23 mouse cellular contexts compared by ENCODE assay signal in the genomic region with DNA sequence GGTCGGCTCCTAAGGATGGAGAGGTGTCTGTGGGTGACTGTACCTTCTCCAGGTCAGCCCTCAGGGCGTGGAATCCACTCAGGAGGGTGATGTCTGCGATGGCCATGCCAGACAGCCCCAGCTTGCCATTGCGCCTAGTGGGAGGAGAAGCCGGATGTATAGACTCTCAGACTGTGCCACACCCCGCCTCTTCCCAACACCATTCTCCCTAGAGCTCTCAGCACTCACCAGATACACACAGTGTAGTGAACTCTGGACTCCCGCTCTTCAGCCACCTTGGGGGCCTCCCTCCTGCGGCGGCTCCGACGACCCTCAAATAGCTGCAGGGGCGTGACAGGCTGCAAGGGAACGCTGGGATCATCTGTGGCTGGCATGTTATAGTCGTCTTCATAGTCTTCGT. TPM values are rescaled to one million over a fixed set of nuclear protein-coding genes. Genes with fewer than 3 reads are reported as not detected.
DNase-seq lines count a peak whose midpoint lies in the region; ATAC-seq and TF ChIP-seq lines count a peak whose summit lies in the region.
"Had no signal": no experiment of that assay in that cellular context is flagged by ENCODE, and none has a peak within 500 bp of the region (broad histone marks: within the 10 kb centered on the region; RNA-seq: fewer than 3 reads in every experiment).

No protein-coding gene starts in this region.

- no peak for TF ChIP-seq EP300 in liver, postnatal 0 days (IDR thresholded peaks at IDR 0.05; ENCODE audit: low read depth)

- H3K9me3 ChIP-seq in forebrain, embryonic 11.5 days (ENCODE audit: control insufficient read depth, low read length) = no peaks in the 10 kb centered on the region
- H3K9me3 ChIP-seq in forebrain, embryonic 10.5 days = no peaks in the 10 kb centered on the region
- no peaks in the 10 kb centered on the region for H3K9me3 ChIP-seq in liver, postnatal 0 days (ENCODE audit: low read length)
- no peaks in the 10 kb centered on the region for H3K9me3 ChIP-seq in liver, embryonic 11.5 days (ENCODE audit: control insufficient read depth, low read length)
- H3K9me3 ChIP-seq: forebrain, embryonic 12.5 days; forebrain, embryonic 15.5 days; heart, embryonic 10.5 days; heart, embryonic 13.5 days; hindbrain, embryonic 15.5 days had no signal

- WGBS in forebrain, embryonic 11.5 days = 73% methylated on average over 15 of the region's 15 CpGs
- WGBS in forebrain, embryonic 10.5 days = 77% methylated on average over 15 of the region's 15 CpGs
- WGBS in liver, postnatal 0 days (ENCODE audit: insufficient replicate concordance) = 65% methylated on average over 15 of the region's 15 CpGs
- WGBS in liver, embryonic 11.5 days = 64% methylated on average over 15 of the region's 15 CpGs

- no peaks in the 10 kb centered on the region for H3K36me3 ChIP-seq in forebrain, embryonic 11.5 days (ENCODE audit: control insufficient read depth, insufficient read depth, low read length)
- H3K36me3 ChIP-seq in forebrain, embryonic 10.5 days (replicated peaks) = no peaks in the 10 kb centered on the region
- no peaks in the 10 kb centered on the region for H3K36me3 ChIP-seq in liver, postnatal 0 days (replicated peaks; ENCODE audit: insufficient read depth, low read length)
- H3K36me3 ChIP-seq in liver, embryonic 11.5 days (ENCODE audit: control insufficient read depth, insufficient read depth, low read length) = no peaks in the 10 kb centered on the region
- H3K36me3 ChIP-seq: forebrain, embryonic 12.5 days; forebrain, embryonic 15.5 days; heart, embryonic 10.5 days; heart, embryonic 13.5 days; hindbrain, embryonic 15.5 days had no signal

- TF ChIP-seq CTCF in liver, postnatal 0 days (IDR thresholded peaks at IDR 0.05; ENCODE audit: low read depth) = no peak

- H3K9ac ChIP-seq in forebrain, embryonic 11.5 days (ENCODE audit: low read length) = no peak overlapping the region
- no peak overlapping the region; the same call in 1 of the 2 replicates for H3K9ac ChIP-seq in liver, postnatal 0 days (replicated peaks)
- no peak overlapping the region for H3K9ac ChIP-seq in liver, embryonic 11.5 days (ENCODE audit: low read depth, low read length)
- H3K9ac ChIP-seq: forebrain, embryonic 12.5 days; forebrain, embryonic 15.5 days; heart, embryonic 13.5 days; hindbrain, embryonic 15.5 days had no signal

- H3K4me3 ChIP-seq in forebrain, embryonic 11.5 days (ENCODE audit: low read depth, low read length) = no peak overlapping the region
- H3K4me3 ChIP-seq in forebrain, embryonic 10.5 days = no peak overlapping the region
- H3K4me3 ChIP-seq in liver, postnatal 0 days (ENCODE audit: low read depth, low read length) = no peak overlapping the region
- no peak overlapping the region for H3K4me3 ChIP-seq in liver, embryonic 11.5 days (ENCODE audit: low read depth, low read length)
- H3K4me3 ChIP-seq: forebrain, embryonic 12.5 days; forebrain, embryonic 15.5 days; heart, adult 2 months; heart, embryonic 10.5 days; heart, embryonic 13.5 days; hindbrain, embryonic 15.5 days had no signal

- H3K4me2 ChIP-seq in forebrain, embryonic 11.5 days (ENCODE audit: low read depth, low read length, severe bottlenecking) = no peak overlapping the region
- H3K4me2 ChIP-seq in liver, postnatal 0 days (ENCODE audit: low read depth, low read length) = peak overlapping the region; percentile 18; the same call in 1 of the 2 replicates
- no peak overlapping the region for H3K4me2 ChIP-seq in liver, embryonic 11.5 days
- H3K4me2 ChIP-seq: forebrain, embryonic 12.5 days; forebrain, embryonic 15.5 days; heart, embryonic 13.5 days; hindbrain, embryonic 15.5 days had no signal

- no peak for ATAC-seq in forebrain, embryonic 11.5 days (replicated peaks; ENCODE audit: low FRiP score)
- ATAC-seq in liver, postnatal 0 days = peak; percentile 7; the same call in 1 of the 2 replicates
- ATAC-seq in liver, embryonic 11.5 days (replicated peaks; ENCODE audit: low FRiP score) = no peak
- ATAC-seq: forebrain, embryonic 15.5 days had no signal

- no peaks in the 10 kb centered on the region for H3K4me1 ChIP-seq in forebrain, embryonic 11.5 days (replicated peaks; ENCODE audit: control insufficient read depth, insufficient read depth, low read length)
- no peaks in the 10 kb centered on the region for H3K4me1 ChIP-seq in forebrain, embryonic 10.5 days
- H3K4me1 ChIP-seq in liver, postnatal 0 days (ENCODE audit: insufficient read depth) = peaks cover 8% of the 10 kb centered on the region; the same call in 1 of the 2 replicates
- no peaks in the 10 kb centered on the region for H3K4me1 ChIP-seq in liver, embryonic 11.5 days (replicated peaks; ENCODE audit: control insufficient read depth, insufficient read depth, low read length)
- H3K4me1 ChIP-seq: forebrain, embryonic 12.5 days; forebrain, embryonic 15.5 days; heart, embryonic 10.5 days; heart, embryonic 13.5 days; hindbrain, embryonic 15.5 days had no signal

- DNase-seq in forebrain, embryonic 11.5 days (ENCODE audit: low spot score) = peak; percentile 11
- no peak for DNase-seq in forebrain, embryonic 10.5 days (ENCODE audit: extremely low spot score, low spot score)
- no peak for DNase-seq in liver, postnatal 0 days
- DNase-seq in liver, embryonic 11.5 days (ENCODE audit: low spot score) = no peak
- peak; percentile 50 for DNase-seq in yolk sac, embryonic 10.5 days (ENCODE audit: low spot score)
- DNase-seq in layer of hippocampus, postnatal 25 days (ENCODE audit: extremely low spot score in 1 of 2, low spot score in 1 of 2) = no peak
- DNase-seq: adrenal gland, postnatal 10 days; cerebellum, adult 18-20 months; cerebellum, adult 9-10 months; cerebellum, postnatal 14 days; gastrocnemius, postnatal 25 days; heart, adult 2 months; heart, postnatal 14 days; heart, postnatal 4 days had no signal

- H3K27ac ChIP-seq in forebrain, embryonic 11.5 days (ENCODE audit: low read depth, low read length) = no peak overlapping the region
- H3K27ac ChIP-seq in forebrain, embryonic 10.5 days = no peak overlapping the region
- 0 out of 2 replicates have a peak overlapping the region, but pooled peaks have one; percentile 16 for H3K27ac ChIP-seq in liver, postnatal 0 days (ENCODE audit: low read depth)
- H3K27ac ChIP-seq in liver, embryonic 11.5 days (ENCODE audit: low read depth, low read length) = no peak overlapping the region
- H3K27ac ChIP-seq: forebrain, embryonic 12.5 days; forebrain, embryonic 15.5 days; heart, adult 2 months; heart, embryonic 10.5 days; heart, embryonic 13.5 days; hindbrain, embryonic 15.5 days had no signal

- no peaks in the 10 kb centered on the region for H3K27me3 ChIP-seq in forebrain, embryonic 11.5 days (ENCODE audit: control insufficient read depth, insufficient read depth, low read length)
- H3K27me3 ChIP-seq in forebrain, embryonic 10.5 days (ENCODE audit: poor library complexity, severe bottlenecking) = no peaks in the 10 kb centered on the region
- no peaks in the 10 kb centered on the region for H3K27me3 ChIP-seq in liver, postnatal 0 days (ENCODE audit: insufficient read depth, low read length)
- no peaks in the 10 kb centered on the region for H3K27me3 ChIP-seq in liver, embryonic 11.5 days (replicated peaks; ENCODE audit: control insufficient read depth, insufficient read depth, low read length)
- H3K27me3 ChIP-seq: forebrain, embryonic 12.5 days; forebrain, embryonic 15.5 days; hindbrain, embryonic 15.5 days had no signal

RNA-seq across cellular contexts. Expression of gene Cyp21a1, which starts 6.9 kb away (rescaled TPM):
- polyA plus RNA-seq in forebrain, embryonic 11.5 days (2014; fragmentation: Nextera tagmentation; extraction: Ambion mirVana) = not detected in 2 replicates
- polyA plus RNA-seq in forebrain, embryonic 10.5 days (2016; fragmentation: Nextera tagmentation; extraction: Ambion mirVana) = not detected in 2 replicates
- not detected in 2 replicates for polyA plus RNA-seq in liver, postnatal 0 days (2015; fragmentation: Nextera tagmentation; extraction: Ambion mirVana)
- not detected in 2 replicates for polyA plus RNA-seq in liver, embryonic 11.5 days (2014; fragmentation: Nextera tagmentation; extraction: Ambion mirVana)
- total RNA-seq in layer of hippocampus, postnatal 25 days (2021) = under 1 TPM; 0.12 to 0.19 TPM
- total RNA-seq: heart, adult 2 months; heart, postnatal 14 days; heart, postnatal 4 days had no signal
- polyA plus RNA-seq: embryonic facial prominence, embryonic 11.5 days; embryonic facial prominence, embryonic 14.5 days; forebrain, embryonic 12.5 days; forebrain, embryonic 15.5 days; heart, embryonic 10.5 days; heart, embryonic 13.5 days; heart, embryonic 16.5 days; hindbrain, embryonic 15.5 days; intestine, embryonic 14.5 days had no signal

RNA-seq across cellular contexts. Expression of gene Stk19, which starts 25.5 kb away (rescaled TPM):
- 26.3 and 28.3 TPM in 2 replicates for polyA plus RNA-seq in forebrain, embryonic 11.5 days (2014; fragmentation: Nextera tagmentation; extraction: Ambion mirVana)
- polyA plus RNA-seq in forebrain, embryonic 10.5 days (2016; fragmentation: Nextera tagmentation; extraction: Ambion mirVana) = 28.6 and 31.6 TPM in 2 replicates
- polyA plus RNA-seq in liver, postnatal 0 days (2015; fragmentation: Nextera tagmentation; extraction: Ambion mirVana) = 12.6 and 13.1 TPM in 2 replicates
- 25.1 and 27.1 TPM in 2 replicates for polyA plus RNA-seq in liver, embryonic 11.5 days (2014; fragmentation: Nextera tagmentation; extraction: Ambion mirVana)
- 10 to 100 TPM; 57.3 to 59.8 TPM for total RNA-seq in layer of hippocampus, postnatal 25 days (2021)

RNA-seq across cellular contexts. Expression of gene Dxo, which starts 25.5 kb away (rescaled TPM):
- polyA plus RNA-seq in forebrain, embryonic 11.5 days (2014; fragmentation: Nextera tagmentation; extraction: Ambion mirVana) = 78.5 and 84.9 TPM in 2 replicates
- 80.2 and 83.0 TPM in 2 replicates for polyA plus RNA-seq in forebrain, embryonic 10.5 days (2016; fragmentation: Nextera tagmentation; extraction: Ambion mirVana)
- 17.6 and 19.2 TPM in 2 replicates for polyA plus RNA-seq in liver, postnatal 0 days (2015; fragmentation: Nextera tagmentation; extraction: Ambion mirVana)
- 55.4 and 56.3 TPM in 2 replicates for polyA plus RNA-seq in liver, embryonic 11.5 days (2014; fragmentation: Nextera tagmentation; extraction: Ambion mirVana)
- 10 to 100 TPM; 36.7 to 37.7 TPM for total RNA-seq in layer of hippocampus, postnatal 25 days (2021)

RNA-seq across cellular contexts. Expression of gene Skiv2l, which starts 38.7 kb away (rescaled TPM):
- polyA plus RNA-seq in forebrain, embryonic 11.5 days (2014; fragmentation: Nextera tagmentation; extraction: Ambion mirVana) = 53.1 and 55.1 TPM in 2 replicates
- polyA plus RNA-seq in forebrain, embryonic 10.5 days (2016; fragmentation: Nextera tagmentation; extraction: Ambion mirVana) = 58.0 and 58.3 TPM in 2 replicates
- polyA plus RNA-seq in liver, postnatal 0 days (2015; fragmentation: Nextera tagmentation; extraction: Ambion mirVana) = 14.1 and 15.4 TPM in 2 replicates
- 43.7 and 44.8 TPM in 2 replicates for polyA plus RNA-seq in liver, embryonic 11.5 days (2014; fragmentation: Nextera tagmentation; extraction: Ambion mirVana)
- total RNA-seq in layer of hippocampus, postnatal 25 days (2021) = 10 to 100 TPM; 64.7 to 72.4 TPM

RNA-seq across cellular contexts. Expression of gene Nelfe, which starts 38.9 kb away (rescaled TPM):
- polyA plus RNA-seq in forebrain, embryonic 11.5 days (2014; fragmentation: Nextera tagmentation; extraction: Ambion mirVana) = 143 and 144 TPM in 2 replicates
- 150 and 153 TPM in 2 replicates for polyA plus RNA-seq in forebrain, embryonic 10.5 days (2016; fragmentation: Nextera tagmentation; extraction: Ambion mirVana)
- polyA plus RNA-seq in liver, postnatal 0 days (2015; fragmentation: Nextera tagmentation; extraction: Ambion mirVana) = 26.1 and 26.5 TPM in 2 replicates
- 108 and 114 TPM in 2 replicates for polyA plus RNA-seq in liver, embryonic 11.5 days (2014; fragmentation: Nextera tagmentation; extraction: Ambion mirVana)
- total RNA-seq in layer of hippocampus, postnatal 25 days (2021) = 10 to 100 TPM; 32.1 to 39.1 TPM

Comparison
In these comparisons a context has a peak if more than half of its experiments do, and no peak if none do; other contexts are left out.
1. DNase-seq: peak in forebrain, embryonic 11.5 days (single experiment) and yolk sac, embryonic 10.5 days (single experiment); none in forebrain, embryonic 10.5 days (single experiment), liver, postnatal 0 days (single experiment), liver, embryonic 11.5 days (single experiment) and layer of hippocampus, postnatal 25 days (0 of 2).